Mouse (Mus musculus): ENCODE measurements around the gene Gtf2h5. TPM values are rescaled to one million over a fixed set of nuclear protein-coding genes. Genes with fewer than 3 reads are reported as not detected.
A peak's percentile ranks its signal among the peaks of the same experiment; 100 is the strongest.

Gtf2h5 gene
- polyA plus RNA-seq, 1 experiment, result 17.3 TPM

GRCm38 (mm10) chr17:6107015-6107601 is 27.5 kb downstream of the Gtf2h5 start:
- peak overlapping the region; percentile 98 for H3K4me3 ChIP-seq (replicated peaks; ENCODE audit: extremely low read depth, low read depth, low read length)
- DNase-seq, result peak; percentile 65
- under 1% methylated on average over 48 of the region's 50 CpGs for WGBS
- TF ChIP-seq POLR2A (IDR thresholded peaks at IDR 0.05; ENCODE audit: borderline replicate concordance, extremely low read depth, low read depth, low read length) (peak; percentile 30; the same call in 1 of the 2 replicates), CTCF (IDR thresholded peaks at IDR 0.05; ENCODE audit: insufficient read depth, low read length) (no peak)
- H3K4me1 ChIP-seq (ENCODE audit: control insufficient read depth, insufficient read depth, low read length), result peaks cover 4% of the 10 kb centered on the region; the same call in 1 of the 2 replicates

- Histone ChIP-seq H3K4me3 (replicated peaks; ENCODE audit: extremely low read depth, low read depth, low read length) (no peak overlapping the region), H3K4me1 (ENCODE audit: control insufficient read depth, insufficient read depth, low read length) (peaks cover 4% of the 10 kb centered on the region; the same call in 1 of the 2 replicates)
- TF ChIP-seq POLR2A (IDR thresholded peaks at IDR 0.05; ENCODE audit: borderline replicate concordance, extremely low read depth, low read depth, low read length), result no peak
- no peak for TF ChIP-seq CTCF (IDR thresholded peaks at IDR 0.05; ENCODE audit: insufficient read depth, low read length)
- DNase-seq, result no peak
- WGBS, result 33% methylated on average over 7 of the region's 7 CpGs
Observed at GRCm38 (mm10) chr17:6108175-6108574, 28.6 kb downstream of the Gtf2h5 start.

- no peak for TF ChIP-seq CTCF (IDR thresholded peaks at IDR 0.05; ENCODE audit: insufficient read depth, low read length)
- no peak for TF ChIP-seq POLR2A (IDR thresholded peaks at IDR 0.05; ENCODE audit: borderline replicate concordance, extremely low read depth, low read depth, low read length)
Observed at GRCm38 (mm10) chr17:6110956-6111355, 31.4 kb downstream of the Gtf2h5 start.

GRCm38 (mm10) chr17:6113653-6114052 is 34.1 kb downstream of the Gtf2h5 start:
- Histone ChIP-seq H3K4me1 (ENCODE audit: control insufficient read depth, insufficient read depth, low read length) (peaks cover 8% of the 10 kb centered on the region; the same call in 1 of the 2 replicates), H3K4me3 (replicated peaks; ENCODE audit: extremely low read depth, low read depth, low read length) (no peak overlapping the region)
- 85% methylated on average over 6 of the region's 6 CpGs for WGBS
- TF ChIP-seq POLR2A (IDR thresholded peaks at IDR 0.05; ENCODE audit: borderline replicate concordance, extremely low read depth, low read depth, low read length) (no peak), CTCF (IDR thresholded peaks at IDR 0.05; ENCODE audit: insufficient read depth, low read length) (no peak)
- no peak for DNase-seq

More at GRCm38 (mm10) chr17:6110956-6111355, 31.4 kb downstream of the Gtf2h5 start:
- 81% methylated on average over 3 of the region's 3 CpGs for WGBS
- Histone ChIP-seq H3K4me1 (ENCODE audit: control insufficient read depth, insufficient read depth, low read length) (peaks cover 3% of the 10 kb centered on the region; the same call in 1 of the 2 replicates), H3K4me3 (replicated peaks; ENCODE audit: extremely low read depth, low read depth, low read length) (no peak overlapping the region)
- DNase-seq, result no peak

GRCm38 (mm10) chr17:6115085-6115484 is 35.5 kb downstream of the Gtf2h5 start:
- no peak for TF ChIP-seq CTCF (IDR thresholded peaks at IDR 0.05; ENCODE audit: insufficient read depth, low read length)
- TF ChIP-seq POLR2A (IDR thresholded peaks at IDR 0.05; ENCODE audit: borderline replicate concordance, extremely low read depth, low read depth, low read length), result no peak
- peaks cover 6% of the 10 kb centered on the region; the same call in 1 of the 2 replicates for H3K4me1 ChIP-seq (ENCODE audit: control insufficient read depth, insufficient read depth, low read length)
- WGBS, result 87% methylated on average over 9 of the region's 9 CpGs
- no peak for DNase-seq
- no peak overlapping the region for H3K4me3 ChIP-seq (replicated peaks; ENCODE audit: extremely low read depth, low read depth, low read length)

- DNase-seq, result no peak
- TF ChIP-seq POLR2A (IDR thresholded peaks at IDR 0.05; ENCODE audit: borderline replicate concordance, extremely low read depth, low read depth, low read length) (no peak), CTCF (IDR thresholded peaks at IDR 0.05; ENCODE audit: insufficient read depth, low read length) (no peak)
- WGBS, result 65% methylated on average over 4 of the region's 4 CpGs
- no peak overlapping the region for H3K4me3 ChIP-seq (replicated peaks; ENCODE audit: extremely low read depth, low read depth, low read length)
- H3K4me1 ChIP-seq (ENCODE audit: control insufficient read depth, insufficient read depth, low read length), result peaks cover 6% of the 10 kb centered on the region; the same call in 1 of the 2 replicates
Observed at GRCm38 (mm10) chr17:6117148-6117725, 37.7 kb downstream of the Gtf2h5 start.

GRCm38 (mm10) chr17:6117917-6118316 is 38.3 kb downstream of the Gtf2h5 start:
- Histone ChIP-seq H3K4me1 (ENCODE audit: control insufficient read depth, insufficient read depth, low read length) (peaks cover 6% of the 10 kb centered on the region; the same call in 1 of the 2 replicates), H3K4me3 (replicated peaks; ENCODE audit: extremely low read depth, low read depth, low read length) (no peak overlapping the region)
- WGBS, result 60% methylated on average over 3 of the region's 3 CpGs
- TF ChIP-seq CTCF (IDR thresholded peaks at IDR 0.05; ENCODE audit: insufficient read depth, low read length) (no peak), POLR2A (IDR thresholded peaks at IDR 0.05; ENCODE audit: borderline replicate concordance, extremely low read depth, low read depth, low read length) (no peak)
- DNase-seq, result no peak

- TF ChIP-seq CTCF (IDR thresholded peaks at IDR 0.05; ENCODE audit: insufficient read depth, low read length), result no peak
- TF ChIP-seq POLR2A (IDR thresholded peaks at IDR 0.05; ENCODE audit: borderline replicate concordance, extremely low read depth, low read depth, low read length), result no peak
- Histone ChIP-seq H3K4me1 (ENCODE audit: control insufficient read depth, insufficient read depth, low read length) (peaks cover 6% of the 10 kb centered on the region; the same call in 1 of the 2 replicates), H3K4me3 (replicated peaks; ENCODE audit: extremely low read depth, low read depth, low read length) (no peak overlapping the region)
- no peak for DNase-seq
- WGBS, result 81% methylated on average over 4 of the region's 4 CpGs
Observed at GRCm38 (mm10) chr17:6118861-6119260, 39.3 kb downstream of the Gtf2h5 start.

- no peaks in the 10 kb centered on the region for H3K4me1 ChIP-seq (ENCODE audit: control insufficient read depth, insufficient read depth, low read length)
- WGBS, result 84% methylated on average over 4 of the region's 4 CpGs
- TF ChIP-seq CTCF (IDR thresholded peaks at IDR 0.05; ENCODE audit: insufficient read depth, low read length) (no peak), POLR2A (IDR thresholded peaks at IDR 0.05; ENCODE audit: borderline replicate concordance, extremely low read depth, low read depth, low read length) (no peak)
- no peak for DNase-seq
- H3K4me3 ChIP-seq (replicated peaks; ENCODE audit: extremely low read depth, low read depth, low read length), result no peak overlapping the region
Observed at GRCm38 (mm10) chr17:6123776-6124175, 44.2 kb downstream of the Gtf2h5 start.

- H3K4me3 ChIP-seq (replicated peaks; ENCODE audit: extremely low read depth, low read depth, low read length), result no peak overlapping the region
- no peaks in the 10 kb centered on the region for H3K4me1 ChIP-seq (ENCODE audit: control insufficient read depth, insufficient read depth, low read length)
- TF ChIP-seq POLR2A (IDR thresholded peaks at IDR 0.05; ENCODE audit: borderline replicate concordance, extremely low read depth, low read depth, low read length) (no peak), CTCF (IDR thresholded peaks at IDR 0.05; ENCODE audit: insufficient read depth, low read length) (no peak)
- no peak for DNase-seq
- 92% methylated on average over 3 of the region's 3 CpGs for WGBS
Observed at GRCm38 (mm10) chr17:6125441-6125840, 45.9 kb downstream of the Gtf2h5 start.
